Mouse (Mus musculus): ENCODE data around the gene Xpnpep1.

Gene Xpnpep1

GRCm38 (mm10) chr19:53040164-53041132, at the start of gene Xpnpep1:
Xpnpep1 (minus strand) TSS chr19:53040214.
- DNase-seq (ENCODE audit: low spot score): no peak

GRCm38 (mm10) chr19:53087268-53088143, 47.5 kb upstream of the Xpnpep1 start:
- peak; percentile 52 for DNase-seq (ENCODE audit: low spot score)

- no peak for DNase-seq (ENCODE audit: low spot score)
Measured at GRCm38 (mm10) chr19:53086861-53087260, 46.8 kb upstream of the Xpnpep1 start.

GRCm38 (mm10) chr19:53084735-53085134, 44.7 kb upstream of the Xpnpep1 start:
- peak; percentile 56 for DNase-seq (ENCODE audit: low spot score)

GRCm38 (mm10) chr19:53082862-53083261, 42.8 kb upstream of the Xpnpep1 start:
- no peak for DNase-seq (ENCODE audit: low spot score)

- no peak for DNase-seq (ENCODE audit: low spot score)
Measured at GRCm38 (mm10) chr19:53081339-53081738, 41.3 kb upstream of the Xpnpep1 start.

- DNase-seq (ENCODE audit: low spot score): no peak
Measured at GRCm38 (mm10) chr19:53080921-53081320, 40.9 kb upstream of the Xpnpep1 start.

GRCm38 (mm10) chr19:53080487-53080886, 40.5 kb upstream of the Xpnpep1 start:
- DNase-seq (ENCODE audit: low spot score): no peak

- no peak for DNase-seq (ENCODE audit: low spot score)
Measured at GRCm38 (mm10) chr19:53080026-53080425, 40.0 kb upstream of the Xpnpep1 start.

GRCm38 (mm10) chr19:53078271-53079085, 38.5 kb upstream of the Xpnpep1 start:
- no peak for DNase-seq (ENCODE audit: low spot score)

GRCm38 (mm10) chr19:53077278-53077677, 37.3 kb upstream of the Xpnpep1 start:
- DNase-seq (ENCODE audit: low spot score): no peak

- no peak for DNase-seq (ENCODE audit: low spot score)
Measured at GRCm38 (mm10) chr19:53076238-53076981, 36.4 kb upstream of the Xpnpep1 start.

- no peak for DNase-seq (ENCODE audit: low spot score)
Measured at GRCm38 (mm10) chr19:53075896-53076237, 35.9 kb upstream of the Xpnpep1 start.

GRCm38 (mm10) chr19:53074899-53075722, 35.1 kb upstream of the Xpnpep1 start:
- DNase-seq (ENCODE audit: low spot score): no peak

- DNase-seq (ENCODE audit: low spot score): no peak
Measured at GRCm38 (mm10) chr19:53073521-53073920, 33.5 kb upstream of the Xpnpep1 start.

GRCm38 (mm10) chr19:53072406-53072805, 32.4 kb upstream of the Xpnpep1 start:
- no peak for DNase-seq (ENCODE audit: low spot score)

- DNase-seq (ENCODE audit: low spot score): no peak
Measured at GRCm38 (mm10) chr19:53071651-53072050, 31.6 kb upstream of the Xpnpep1 start.

- DNase-seq (ENCODE audit: low spot score): no peak
Measured at GRCm38 (mm10) chr19:53070870-53071269, 30.9 kb upstream of the Xpnpep1 start.

- DNase-seq (ENCODE audit: low spot score): peak; percentile 22
Measured at GRCm38 (mm10) chr19:53069451-53069850, 29.4 kb upstream of the Xpnpep1 start.

- DNase-seq (ENCODE audit: low spot score): peak; percentile 91
Measured at GRCm38 (mm10) chr19:53066934-53067333, 26.9 kb upstream of the Xpnpep1 start.
